Mouse (Mus musculus) brain, embryonic 14.5 days (tissue): ENCODE measurements around the gene Sorcs3.

Experiments used
- CTCF ChIP-seq: fragments of 200-500 bp; IDR thresholded peaks from 2 replicates; pipeline ENCODE4 v1.5.1; 2012; ENCODE audit warnings: inconsistent platforms, mild to moderate bottlenecking, moderate library complexity, borderline replicate concordance; ENCODE audit not compliant: insufficient read depth, insufficient read length; ENCODE audit errors: extremely low read depth
- POLR2A ChIP-seq: fragments of 200-500 bp; IDR thresholded peaks from 2 replicates; pipeline ENCODE4 v1.6.1; 2012; ENCODE audit warnings: mild to moderate bottlenecking, inconsistent platforms, borderline replicate concordance; ENCODE audit not compliant: poor library complexity, insufficient read depth, insufficient read length, severe bottlenecking; ENCODE audit errors: extremely low read depth

GRCm38 (mm10) chr19:48240960-48241359 lies 35.1 kb downstream of the Sorcs3 start:
- TF ChIP-seq POLR2A (no peak), CTCF (no peak)
